In the genomic region with DNA sequence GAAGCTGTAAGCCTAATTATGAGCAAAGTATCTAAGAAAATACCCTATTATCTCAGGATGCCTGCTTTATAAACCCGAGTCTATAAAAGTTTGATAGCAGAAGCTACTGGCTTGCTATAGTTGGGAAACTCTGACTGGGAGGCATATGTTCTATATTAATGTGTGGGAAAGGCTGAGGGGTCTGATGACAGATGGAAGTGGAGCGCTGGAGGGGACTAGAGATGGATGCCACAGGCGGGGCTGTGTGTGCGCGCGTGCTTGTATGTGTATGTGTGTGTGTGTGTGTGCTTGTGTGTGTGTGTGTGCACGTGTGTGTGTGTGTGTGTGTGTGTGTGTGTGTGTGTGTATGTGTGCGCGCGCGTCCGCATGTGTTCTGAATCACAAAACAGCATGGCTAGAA, we compare ENCODE assay signal across 16 mouse cellular contexts.
DNase-seq lines count a peak whose midpoint lies in the region; ATAC-seq lines count a peak whose summit lies in the region.
"Had no signal": no experiment of that assay in that cellular context is flagged by ENCODE, and none has a peak within 500 bp of the region (broad histone marks: within the 10 kb centered on the region; RNA-seq: fewer than 3 reads in every experiment).

No protein-coding gene starts in this region.

- no peak overlapping the region for H3K9ac ChIP-seq in forebrain, embryonic 13.5 days
- H3K9ac ChIP-seq in forebrain, embryonic 12.5 days = no peak overlapping the region
- H3K9ac ChIP-seq in hindbrain, embryonic 11.5 days (ENCODE audit: low read depth, low read length) = no peak overlapping the region
- no peak overlapping the region for H3K9ac ChIP-seq in embryonic facial prominence, embryonic 11.5 days (replicated peaks; ENCODE audit: low read length)
- H3K9ac ChIP-seq in hindbrain, embryonic 16.5 days (ENCODE audit: low read depth, low read length) = no peak overlapping the region
- H3K9ac ChIP-seq: liver, embryonic 15.5 days had no signal

- H3K4me2 ChIP-seq in forebrain, embryonic 13.5 days = no peak overlapping the region
- H3K4me2 ChIP-seq in forebrain, embryonic 12.5 days = no peak overlapping the region
- H3K4me2 ChIP-seq in hindbrain, embryonic 11.5 days (replicated peaks; ENCODE audit: low read depth, low read length) = no peak overlapping the region
- no peak overlapping the region for H3K4me2 ChIP-seq in embryonic facial prominence, embryonic 11.5 days (ENCODE audit: low read depth, low read length)
- H3K4me2 ChIP-seq in hindbrain, embryonic 16.5 days (ENCODE audit: low read length) = no peak overlapping the region
- H3K4me2 ChIP-seq: liver, embryonic 15.5 days had no signal

- no peaks in the 10 kb centered on the region for H3K9me3 ChIP-seq in forebrain, embryonic 13.5 days (replicated peaks)
- H3K9me3 ChIP-seq in forebrain, embryonic 12.5 days = no peaks in the 10 kb centered on the region
- no peaks in the 10 kb centered on the region for H3K9me3 ChIP-seq in hindbrain, embryonic 11.5 days (ENCODE audit: control insufficient read depth, low read length)
- H3K9me3 ChIP-seq in hindbrain, embryonic 10.5 days = no peaks in the 10 kb centered on the region
- H3K9me3 ChIP-seq in embryonic facial prominence, embryonic 11.5 days (replicated peaks; ENCODE audit: control insufficient read depth, low read length) = no peaks in the 10 kb centered on the region
- H3K9me3 ChIP-seq in hindbrain, embryonic 16.5 days (ENCODE audit: control insufficient read depth, low read length) = no peaks in the 10 kb centered on the region
- H3K9me3 ChIP-seq: liver, embryonic 15.5 days had no signal

- no peak overlapping the region for H3K4me3 ChIP-seq in forebrain, embryonic 13.5 days
- H3K4me3 ChIP-seq in forebrain, embryonic 12.5 days (replicated peaks) = no peak overlapping the region
- no peak overlapping the region for H3K4me3 ChIP-seq in hindbrain, embryonic 11.5 days (ENCODE audit: low read depth, low read length)
- no peak overlapping the region for H3K4me3 ChIP-seq in hindbrain, embryonic 10.5 days
- H3K4me3 ChIP-seq in embryonic facial prominence, embryonic 11.5 days (ENCODE audit: low read depth, low read length) = no peak overlapping the region
- no peak overlapping the region for H3K4me3 ChIP-seq in hindbrain, embryonic 16.5 days (ENCODE audit: low read length)
- H3K4me3 ChIP-seq: liver, embryonic 15.5 days had no signal

- ATAC-seq in forebrain, embryonic 13.5 days = peak; percentile 81
- no peak for ATAC-seq in forebrain, embryonic 12.5 days (ENCODE audit: low FRiP score)
- ATAC-seq in hindbrain, embryonic 11.5 days (ENCODE audit: low FRiP score) = 0 out of 2 replicates have a peak, but pooled peaks have one; percentile 31
- peak; percentile 77; the same call in 1 of the 2 replicates for ATAC-seq in embryonic facial prominence, embryonic 11.5 days (replicated peaks; ENCODE audit: insufficient number of reproducible peaks, low FRiP score, low TSS enrichment, low read depth)
- ATAC-seq in hindbrain, embryonic 16.5 days = peak; percentile 76
- ATAC-seq: Patski had no signal

- H3K4me1 ChIP-seq in forebrain, embryonic 13.5 days = peaks cover 11% of the 10 kb centered on the region
- peaks cover 12% of the 10 kb centered on the region for H3K4me1 ChIP-seq in forebrain, embryonic 12.5 days
- H3K4me1 ChIP-seq in hindbrain, embryonic 11.5 days (replicated peaks; ENCODE audit: control insufficient read depth, insufficient read depth, low read length) = no peaks in the 10 kb centered on the region
- 0 out of 2 replicates have a peak, but pooled peaks cover 2% of the 10 kb centered on the region for H3K4me1 ChIP-seq in hindbrain, embryonic 10.5 days (replicated peaks)
- no peaks in the 10 kb centered on the region for H3K4me1 ChIP-seq in embryonic facial prominence, embryonic 11.5 days (ENCODE audit: control insufficient read depth, insufficient read depth, low read length)
- no peaks in the 10 kb centered on the region for H3K4me1 ChIP-seq in hindbrain, embryonic 16.5 days (ENCODE audit: control insufficient read depth, insufficient read depth, low read depth, low read length)

- no peaks in the 10 kb centered on the region for H3K36me3 ChIP-seq in forebrain, embryonic 13.5 days (ENCODE audit: poor library complexity, severe bottlenecking)
- no peaks in the 10 kb centered on the region for H3K36me3 ChIP-seq in forebrain, embryonic 12.5 days (replicated peaks)
- no peaks in the 10 kb centered on the region for H3K36me3 ChIP-seq in hindbrain, embryonic 11.5 days (ENCODE audit: control insufficient read depth, insufficient read depth, low read length)
- H3K36me3 ChIP-seq in hindbrain, embryonic 10.5 days = no peaks in the 10 kb centered on the region
- H3K36me3 ChIP-seq in embryonic facial prominence, embryonic 11.5 days (replicated peaks; ENCODE audit: control insufficient read depth, insufficient read depth, low read depth, low read length) = no peaks in the 10 kb centered on the region
- no peaks in the 10 kb centered on the region for H3K36me3 ChIP-seq in hindbrain, embryonic 16.5 days (ENCODE audit: control insufficient read depth, insufficient read depth, low read length)
- H3K36me3 ChIP-seq: liver, embryonic 15.5 days had no signal

- no peak overlapping the region for H3K27ac ChIP-seq in forebrain, embryonic 13.5 days
- no peak overlapping the region for H3K27ac ChIP-seq in forebrain, embryonic 12.5 days
- no peak overlapping the region for H3K27ac ChIP-seq in hindbrain, embryonic 11.5 days (ENCODE audit: low read depth, low read length)
- no peak overlapping the region for H3K27ac ChIP-seq in hindbrain, embryonic 10.5 days
- H3K27ac ChIP-seq in embryonic facial prominence, embryonic 11.5 days (replicated peaks; ENCODE audit: low read depth, low read length) = no peak overlapping the region
- H3K27ac ChIP-seq in hindbrain, embryonic 16.5 days (ENCODE audit: low read depth, low read length) = no peak overlapping the region
- H3K27ac ChIP-seq: liver, embryonic 15.5 days had no signal

- DNase-seq in hindbrain, embryonic 11.5 days (ENCODE audit: low spot score) = peak; percentile 20
- no peak for DNase-seq in hindbrain, embryonic 10.5 days (ENCODE audit: low spot score)
- DNase-seq in embryonic facial prominence, embryonic 11.5 days (ENCODE audit: low spot score) = peak; percentile 66
- no peak for DNase-seq in adrenal gland, postnatal 10 days
- no peak for DNase-seq in ovary, postnatal 14 days (ENCODE audit: low spot score)
- DNase-seq: cerebellum, adult 9-11 months; kidney, adult 2 months; kidney, postnatal 36 days; lung, postnatal 36 days; right cerebral cortex, postnatal 14 days; thymus, adult 18-20 months had no signal

- no peaks in the 10 kb centered on the region for H3K27me3 ChIP-seq in forebrain, embryonic 13.5 days
- no peaks in the 10 kb centered on the region for H3K27me3 ChIP-seq in forebrain, embryonic 12.5 days
- no peaks in the 10 kb centered on the region for H3K27me3 ChIP-seq in hindbrain, embryonic 11.5 days (ENCODE audit: control insufficient read depth, insufficient read depth, low read length)
- H3K27me3 ChIP-seq in hindbrain, embryonic 10.5 days (ENCODE audit: insufficient read depth, poor library complexity, severe bottlenecking) = no peaks in the 10 kb centered on the region
- no peaks in the 10 kb centered on the region for H3K27me3 ChIP-seq in embryonic facial prominence, embryonic 11.5 days (ENCODE audit: control insufficient read depth, insufficient read depth, low read length)
- H3K27me3 ChIP-seq in hindbrain, embryonic 16.5 days (replicated peaks; ENCODE audit: control insufficient read depth, insufficient read depth, low read length) = no peaks in the 10 kb centered on the region
- H3K27me3 ChIP-seq: liver, embryonic 15.5 days; Patski had no signal

- 87% methylated on average over 8 of the region's 12 CpGs for WGBS in forebrain, embryonic 13.5 days
- WGBS in forebrain, embryonic 12.5 days = 85% methylated on average over 12 of the region's 12 CpGs
- 79% methylated on average over 12 of the region's 12 CpGs for WGBS in hindbrain, embryonic 11.5 days
- 91% methylated on average over 12 of the region's 12 CpGs for WGBS in hindbrain, embryonic 10.5 days
- WGBS in embryonic facial prominence, embryonic 11.5 days = 69% methylated on average over 12 of the region's 12 CpGs
- 66% methylated on average over 10 of the region's 12 CpGs for WGBS in hindbrain, embryonic 16.5 days

Comparison
In these comparisons a context has a peak if more than half of its experiments do, and no peak if none do; other contexts are left out.
1. DNase-seq: peak in hindbrain, embryonic 11.5 days (single experiment) and embryonic facial prominence, embryonic 11.5 days (single experiment); none in hindbrain, embryonic 10.5 days (single experiment), adrenal gland, postnatal 10 days (single experiment) and ovary, postnatal 14 days (single experiment).